Mouse (Mus musculus) megakaryocyte, embryonic 14.5 days (primary cell): ENCODE measurements around the gene Gm44965.

ENCODE experiments used
- FLI1 ChIP-seq: IDR thresholded peaks from 2 replicates; pipeline ENCODE4 v1.6.1; 2012; ENCODE audit warnings: low read length, inconsistent platforms, mixed read lengths
- GATA1 ChIP-seq: IDR thresholded peaks from 3 replicates; pipeline ENCODE4 v1.6.1; 2012; ENCODE audit warnings: mixed read lengths, low read length, inconsistent platforms, borderline replicate concordance

DNA sequence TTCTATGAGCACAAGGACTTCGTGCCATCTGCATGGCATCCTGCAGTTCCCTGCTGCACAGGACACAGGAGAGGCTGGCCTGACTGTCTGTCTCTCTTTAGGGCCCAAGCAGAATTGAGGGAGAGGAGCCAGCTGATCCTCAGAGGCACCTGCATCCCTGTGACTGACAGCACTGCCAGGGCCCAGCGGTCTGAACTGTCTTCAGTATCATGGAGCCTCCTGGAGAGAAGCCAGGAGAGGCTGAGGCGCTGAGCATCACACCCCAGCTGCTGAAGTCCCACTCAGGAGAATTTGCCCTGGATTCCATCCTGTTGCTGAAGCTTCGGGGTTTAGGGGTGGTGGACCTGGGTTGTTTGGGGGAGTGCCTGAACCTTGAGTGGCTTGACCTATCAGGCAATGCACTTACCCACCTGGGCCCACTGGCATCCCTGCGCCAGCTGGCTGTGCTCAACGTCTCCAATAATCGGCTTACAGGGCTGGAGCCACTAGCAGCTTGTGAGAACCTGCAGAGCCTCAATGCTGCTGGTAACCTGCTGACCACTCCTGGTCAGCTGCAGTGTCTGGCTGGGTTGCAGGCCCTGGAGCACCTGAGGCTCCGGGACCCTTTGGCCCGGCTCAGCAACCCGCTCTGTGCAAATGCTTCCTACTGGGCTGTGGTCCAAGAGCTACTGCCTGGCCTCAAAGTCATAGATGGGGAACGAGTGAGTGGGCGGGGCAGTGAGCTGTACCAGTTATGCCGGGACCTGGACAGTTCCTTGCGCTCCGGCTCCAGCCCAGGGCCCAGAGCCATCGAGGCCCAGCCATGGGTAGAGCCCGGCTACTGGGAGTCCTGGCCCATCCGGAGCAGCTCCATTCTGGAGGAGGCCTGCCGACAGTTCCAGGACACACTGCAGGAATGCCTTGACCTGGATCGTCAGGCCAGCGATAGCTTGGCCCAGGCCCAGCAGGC is 25.4 kb upstream of the Gm44965 start:
- TF ChIP-seq FLI1 (no peak), GATA1 (no peak)
